Mouse (Mus musculus): ENCODE results near the gene Pcsk6. TPM values are rescaled to one million over a fixed set of nuclear protein-coding genes. Genes with fewer than 3 reads are reported as not detected.
"Not testable (repeated sequence)": the region's sequence is repeated elsewhere in the genome, so short reads cannot be mapped to it uniquely, and the experiment has no call there.

Gene Pcsk6
- total RNA-seq, 1 experiment = 62.6 TPM

DNA sequence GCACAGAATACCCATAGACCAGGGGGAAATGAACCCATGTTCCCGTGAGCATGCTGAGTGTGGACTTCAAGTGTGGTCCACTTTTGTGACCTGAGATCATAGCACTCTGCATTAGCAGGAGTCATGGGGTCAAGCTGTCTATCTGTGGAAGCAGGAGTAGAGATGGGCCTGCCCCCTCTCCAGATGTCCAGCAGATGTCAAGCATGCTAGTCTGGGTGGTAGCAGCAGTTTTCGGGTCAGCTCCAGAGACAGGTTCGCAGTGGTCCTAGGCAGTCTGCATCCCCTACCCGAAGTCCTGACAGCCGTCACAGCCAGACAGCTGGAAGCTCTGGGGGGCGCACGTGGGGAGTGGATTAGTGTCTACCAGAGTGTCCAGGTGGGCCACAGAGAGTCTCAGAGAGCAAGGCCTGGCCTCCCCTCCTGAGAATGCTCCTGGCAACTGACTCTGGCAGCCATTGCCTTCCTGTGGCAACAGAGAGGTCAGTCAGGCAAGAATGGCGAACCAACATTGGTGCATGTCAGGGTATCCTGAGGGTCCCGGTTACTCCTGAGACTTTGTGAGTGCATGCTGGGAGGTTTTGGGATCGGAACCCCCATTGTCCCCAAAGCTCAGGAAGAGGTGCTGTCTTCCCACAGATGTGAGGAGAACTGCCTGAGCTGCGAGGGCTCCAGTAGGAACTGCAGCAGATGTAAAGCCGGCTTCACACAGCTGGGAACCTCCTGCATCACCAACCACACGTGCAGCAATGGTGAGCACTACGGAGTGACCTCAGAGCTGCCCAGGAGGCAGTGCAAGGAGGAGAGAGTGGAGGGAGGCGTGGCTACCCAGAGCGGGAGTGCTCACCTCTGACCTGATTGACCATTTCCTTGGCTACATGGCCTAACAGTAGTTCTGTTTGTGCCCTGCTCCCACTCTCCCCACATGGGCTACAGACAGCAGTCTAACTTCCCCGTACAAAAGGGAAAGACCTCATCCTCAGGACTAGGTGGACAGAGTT is 185.7 kb downstream of the Pcsk6 start:
- Histone ChIP-seq H3K4me3 (ENCODE audit: insufficient read depth in 1 of 2, low read depth in 1 of 2, low read length in 2 of 2, poor library complexity in 1 of 2, severe bottlenecking in 1 of 2) (no peak overlapping the region), H3K4me1 (ENCODE audit: control insufficient read depth in 2 of 2, insufficient read depth in 2 of 2, low read length in 2 of 2, poor library complexity in 1 of 2) (no peaks in the 10 kb centered on the region), H3K27ac (ENCODE audit: insufficient read depth, low read depth, low read length, poor library complexity, severe bottlenecking) (no peak overlapping the region), H3K9ac (ENCODE audit: insufficient read depth, low read depth, low read length, poor library complexity, severe bottlenecking) (no peak overlapping the region), H3K9me3 (ENCODE audit: control insufficient read depth, insufficient read depth, low read depth, low read length) (no peaks in the 10 kb centered on the region), H3K36me3 (ENCODE audit: control insufficient read depth, insufficient read depth, low read length, poor library complexity, severe bottlenecking) (no peaks in the 10 kb centered on the region; the same call in 1 of the 2 replicates)
- in situ Hi-C loops (cut with MboI; ENCODE audit: low sequenced_read_pairs in 2 of 2, unreplicated experiment in 2 of 2) = no loop called here
- no peak for DNase-seq (ENCODE audit: low read depth, low spot score)
- no peak for TF ChIP-seq ZNF384 (IDR thresholded peaks at IDR 0.05; ENCODE audit: low read depth, low read length)
- TF ChIP-seq CHD2 (IDR thresholded peaks at IDR 0.05; ENCODE audit: low read depth, low read length) = no peak
- TF ChIP-seq ZC3H11A (IDR thresholded peaks at IDR 0.05; ENCODE audit: borderline replicate concordance, low read depth, low read length) = no peak
- TF ChIP-seq HCFC1 (IDR thresholded peaks at IDR 0.05; ENCODE audit: borderline replicate concordance, insufficient read depth, low read length) = no peak
- TF ChIP-seq MAFK (IDR thresholded peaks at IDR 0.05; ENCODE audit: insufficient read depth, low read depth, low read length) = no peak

DNA sequence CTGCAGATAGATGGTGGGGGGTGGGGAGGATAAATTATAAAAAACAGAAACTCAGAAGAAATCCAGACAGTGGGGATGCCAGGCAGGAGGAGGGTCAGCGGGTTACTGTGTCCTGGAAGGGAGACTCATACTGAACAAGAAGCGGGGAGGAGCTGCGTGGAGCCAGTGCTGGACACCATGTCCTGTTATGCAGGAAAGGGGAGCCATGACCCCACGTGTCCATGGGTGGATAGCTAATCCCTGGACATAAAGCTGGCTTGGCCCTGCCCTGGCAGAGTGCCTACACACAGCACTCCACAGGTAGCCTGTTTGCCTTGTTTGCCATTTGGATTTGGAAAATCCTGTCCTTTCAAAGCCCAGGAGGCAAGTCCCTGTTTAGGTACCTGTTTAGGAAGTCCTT is 186.4 kb downstream of the Pcsk6 start:
- H3K4me1 ChIP-seq (ENCODE audit: control insufficient read depth in 2 of 2, insufficient read depth in 2 of 2, low read length in 2 of 2, poor library complexity in 1 of 2) = no peaks in the 10 kb centered on the region
- no peak overlapping the region for H3K9ac ChIP-seq (ENCODE audit: insufficient read depth, low read depth, low read length, poor library complexity, severe bottlenecking)
- no peak overlapping the region for H3K27ac ChIP-seq (ENCODE audit: insufficient read depth, low read depth, low read length, poor library complexity, severe bottlenecking)
- no peaks in the 10 kb centered on the region for H3K9me3 ChIP-seq (ENCODE audit: control insufficient read depth, insufficient read depth, low read depth, low read length)
- TF ChIP-seq CHD2 (IDR thresholded peaks at IDR 0.05; ENCODE audit: low read depth, low read length) (no peak), MAFK (IDR thresholded peaks at IDR 0.05; ENCODE audit: insufficient read depth, low read depth, low read length) (no peak), HCFC1 (IDR thresholded peaks at IDR 0.05; ENCODE audit: borderline replicate concordance, insufficient read depth, low read length) (no peak), ZC3H11A (IDR thresholded peaks at IDR 0.05; ENCODE audit: borderline replicate concordance, low read depth, low read length) (no peak), ZNF384 (IDR thresholded peaks at IDR 0.05; ENCODE audit: low read depth, low read length) (no peak)
- in situ Hi-C loops (cut with MboI; ENCODE audit: low sequenced_read_pairs in 2 of 2, unreplicated experiment in 2 of 2) = no loop called here
- DNase-seq (ENCODE audit: low read depth, low spot score) = no peak
- no peak overlapping the region for H3K4me3 ChIP-seq (ENCODE audit: insufficient read depth in 1 of 2, low read depth in 1 of 2, low read length in 2 of 2, poor library complexity in 1 of 2, severe bottlenecking in 1 of 2)
- no peaks in the 10 kb centered on the region; the same call in 1 of the 2 replicates for H3K36me3 ChIP-seq (ENCODE audit: control insufficient read depth, insufficient read depth, low read length, poor library complexity, severe bottlenecking)

DNA sequence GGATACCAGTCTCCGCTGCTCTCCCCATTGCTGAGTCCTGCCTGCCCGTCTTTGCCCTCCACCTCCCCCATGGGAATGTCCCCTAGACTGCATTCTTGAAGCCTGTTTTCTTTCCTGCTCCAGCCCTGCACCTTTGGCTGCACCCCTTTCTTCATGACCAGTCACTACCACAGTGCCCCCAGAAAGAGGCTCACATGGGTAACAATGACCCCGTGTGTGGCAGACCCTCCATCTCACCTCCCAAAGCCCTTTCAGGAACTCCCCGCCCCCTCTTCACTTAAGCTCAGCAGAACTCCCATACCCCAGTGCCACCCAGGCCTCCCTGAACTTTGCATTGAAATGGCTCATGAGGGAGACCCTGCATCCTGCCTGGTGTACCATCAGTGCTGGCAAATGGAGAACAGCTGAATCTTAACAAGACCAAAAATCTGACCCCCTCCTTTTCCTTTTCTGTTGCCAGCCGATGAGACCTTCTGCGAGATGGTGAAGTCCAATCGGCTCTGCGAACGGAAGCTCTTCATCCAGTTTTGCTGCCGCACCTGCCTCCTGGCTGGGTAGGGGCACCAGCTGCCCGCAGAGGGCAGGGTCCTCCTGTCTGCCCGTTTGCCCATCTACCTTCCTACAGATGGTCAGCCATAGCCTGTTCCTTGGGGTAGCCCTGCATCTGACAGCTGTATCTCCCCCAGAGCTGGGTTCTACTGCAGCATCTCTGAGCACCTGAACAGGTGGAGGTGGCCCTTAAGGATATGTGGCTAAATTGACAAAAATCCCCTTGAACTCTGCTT is 187.1 kb downstream of the Pcsk6 start:
- H3K4me3 ChIP-seq (ENCODE audit: insufficient read depth in 1 of 2, low read depth in 1 of 2, low read length in 2 of 2, poor library complexity in 1 of 2, severe bottlenecking in 1 of 2) = no peak overlapping the region
- TF ChIP-seq ZNF384 (IDR thresholded peaks at IDR 0.05; ENCODE audit: low read depth, low read length) (no peak), ZC3H11A (IDR thresholded peaks at IDR 0.05; ENCODE audit: borderline replicate concordance, low read depth, low read length) (no peak), HCFC1 (IDR thresholded peaks at IDR 0.05; ENCODE audit: borderline replicate concordance, insufficient read depth, low read length) (no peak), CHD2 (IDR thresholded peaks at IDR 0.05; ENCODE audit: low read depth, low read length) (no peak), MAFK (IDR thresholded peaks at IDR 0.05; ENCODE audit: insufficient read depth, low read depth, low read length) (no peak)
- in situ Hi-C loops (cut with MboI; ENCODE audit: low sequenced_read_pairs in 2 of 2, unreplicated experiment in 2 of 2) = no loop called here
- no peak overlapping the region for H3K9ac ChIP-seq (ENCODE audit: insufficient read depth, low read depth, low read length, poor library complexity, severe bottlenecking)
- H3K4me1 ChIP-seq (ENCODE audit: control insufficient read depth in 2 of 2, insufficient read depth in 2 of 2, low read length in 2 of 2, poor library complexity in 1 of 2) = no peaks in the 10 kb centered on the region
- no peak for DNase-seq (ENCODE audit: low read depth, low spot score)
- H3K27ac ChIP-seq (ENCODE audit: insufficient read depth, low read depth, low read length, poor library complexity, severe bottlenecking) = no peak overlapping the region
- no peaks in the 10 kb centered on the region; the same call in 1 of the 2 replicates for H3K36me3 ChIP-seq (ENCODE audit: control insufficient read depth, insufficient read depth, low read length, poor library complexity, severe bottlenecking)
- no peaks in the 10 kb centered on the region for H3K9me3 ChIP-seq (ENCODE audit: control insufficient read depth, insufficient read depth, low read depth, low read length)

DNA sequence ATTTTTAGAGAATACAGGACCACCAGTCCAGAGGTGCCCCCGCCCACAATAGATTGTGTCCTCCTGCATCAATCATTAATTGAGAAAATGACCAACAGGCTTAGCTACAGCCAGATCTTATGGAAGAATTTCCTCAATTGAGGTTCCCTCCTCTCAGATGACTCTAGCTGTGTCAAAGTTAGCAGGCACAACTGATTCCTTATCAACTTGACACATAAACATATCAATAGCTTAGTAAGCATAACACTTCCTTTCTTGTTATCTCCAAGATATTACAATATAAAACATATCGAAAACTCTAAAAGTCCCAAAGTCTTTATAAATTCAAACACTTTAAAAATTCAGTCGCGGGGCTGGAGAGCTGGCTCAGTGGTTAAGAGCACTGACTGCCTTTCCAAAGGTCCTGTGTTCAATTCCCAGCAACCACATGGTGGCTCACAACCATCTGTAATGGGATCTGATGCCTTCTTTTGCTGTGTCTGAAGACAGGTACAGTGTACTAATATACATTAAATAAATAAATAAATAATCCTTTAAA is 192.5 kb downstream of the Pcsk6 start:
- no peak overlapping the region for H3K9ac ChIP-seq (ENCODE audit: insufficient read depth, low read depth, low read length, poor library complexity, severe bottlenecking)
- H3K4me3 ChIP-seq (ENCODE audit: insufficient read depth in 1 of 2, low read depth in 1 of 2, low read length in 2 of 2, poor library complexity in 1 of 2, severe bottlenecking in 1 of 2) = no peak overlapping the region
- H3K4me1 ChIP-seq (ENCODE audit: control insufficient read depth in 2 of 2, insufficient read depth in 2 of 2, low read length in 2 of 2, poor library complexity in 1 of 2) = no peaks in the 10 kb centered on the region
- H3K9me3 ChIP-seq (ENCODE audit: control insufficient read depth, insufficient read depth, low read depth, low read length) = no peaks in the 10 kb centered on the region
- H3K36me3 ChIP-seq (ENCODE audit: control insufficient read depth, insufficient read depth, low read length, poor library complexity, severe bottlenecking) = no peaks in the 10 kb centered on the region; the same call in 1 of the 2 replicates
- H3K27ac ChIP-seq (ENCODE audit: insufficient read depth, low read depth, low read length, poor library complexity, severe bottlenecking) = no peak overlapping the region
- TF ChIP-seq ZC3H11A (IDR thresholded peaks at IDR 0.05; ENCODE audit: borderline replicate concordance, low read depth, low read length) (no peak), ZNF384 (IDR thresholded peaks at IDR 0.05; ENCODE audit: low read depth, low read length) (no peak), CHD2 (IDR thresholded peaks at IDR 0.05; ENCODE audit: low read depth, low read length) (no peak)
- DNase-seq (ENCODE audit: low read depth, low spot score) = no peak
- in situ Hi-C loops (cut with MboI; ENCODE audit: low sequenced_read_pairs in 2 of 2, unreplicated experiment in 2 of 2) = loop anchor here in 1 of 2 experiments (5.0 kb wide), 1 partner anchor 282 kb away; no protein-coding TSS in a partner anchor

DNA sequence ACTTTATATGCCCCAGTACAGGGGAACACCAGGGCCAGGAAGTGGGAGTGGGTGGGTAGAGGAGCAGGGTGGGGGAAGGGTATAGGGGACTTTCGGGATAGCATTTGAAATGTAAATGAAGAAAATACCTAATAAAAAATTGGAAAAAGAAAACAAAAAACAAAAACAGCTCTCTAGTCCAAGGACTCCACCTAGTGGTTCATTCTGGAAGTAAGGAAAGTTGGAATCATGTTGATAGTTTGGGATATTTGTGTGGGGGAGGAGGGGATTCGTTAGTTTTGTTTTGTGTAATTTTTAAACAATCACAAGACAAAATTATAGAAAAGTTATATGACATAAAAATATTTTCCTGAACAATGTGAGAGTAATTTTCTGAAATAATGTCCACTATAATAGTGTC is 193.8 kb downstream of the Pcsk6 start:
- H3K9me3 ChIP-seq (ENCODE audit: control insufficient read depth, insufficient read depth, low read depth, low read length); H3K27ac ChIP-seq (ENCODE audit: insufficient read depth, low read depth, low read length, poor library complexity, severe bottlenecking); H3K9ac ChIP-seq (ENCODE audit: insufficient read depth, low read depth, low read length, poor library complexity, severe bottlenecking); in situ Hi-C loops (cut with MboI; ENCODE audit: low sequenced_read_pairs in 2 of 2, unreplicated experiment in 2 of 2); H3K4me1 ChIP-seq (ENCODE audit: control insufficient read depth in 2 of 2, insufficient read depth in 2 of 2, low read length in 2 of 2, poor library complexity in 1 of 2); H3K4me3 ChIP-seq (ENCODE audit: insufficient read depth in 1 of 2, low read depth in 1 of 2, low read length in 2 of 2, poor library complexity in 1 of 2, severe bottlenecking in 1 of 2); H3K36me3 ChIP-seq (ENCODE audit: control insufficient read depth, insufficient read depth, low read length, poor library complexity, severe bottlenecking): not testable (repeated sequence)
- DNase-seq (ENCODE audit: low read depth, low spot score) = peak; percentile 27

Measured in ES-E14 (cell line).